In genomic region chr1:85971070-85971469, GRCm38 (mm10) we compare ENCODE assay signal across 24 mouse cellular contexts. TPM values are rescaled to one million over a fixed set of nuclear protein-coding genes. Genes with fewer than 3 reads are reported as not detected.
"Had no signal": no experiment of that assay in that cellular context is flagged by ENCODE, and none has a peak within 500 bp of the region (broad histone marks: within the 10 kb centered on the region; RNA-seq: fewer than 3 reads in every experiment).

No protein-coding gene starts in this region.

- H3K9me3 ChIP-seq: neural tube, embryonic 12.5 days; neural tube, embryonic 13.5 days; neural tube, embryonic 15.5 days; stomach, embryonic 15.5 days had no signal

- H3K4me2 ChIP-seq: neural tube, embryonic 12.5 days; neural tube, embryonic 13.5 days; neural tube, embryonic 15.5 days; stomach, embryonic 15.5 days had no signal

- H3K36me3 ChIP-seq: neural tube, embryonic 12.5 days; neural tube, embryonic 13.5 days; neural tube, embryonic 15.5 days; stomach, embryonic 15.5 days had no signal

- H3K4me3 ChIP-seq: neural tube, embryonic 12.5 days; neural tube, embryonic 13.5 days; neural tube, embryonic 15.5 days; stomach, embryonic 15.5 days had no signal

- DNase-seq: retina, postnatal 1 day; right cerebral cortex, adult 18-20 months; right cerebral cortex, postnatal 14 days; right cerebral cortex, postnatal 25 days; right cerebral cortex, postnatal 4 days; spleen, adult 18-20 months; thymus, adult 18-20 months; thymus, adult 2 months; thymus, postnatal 14 days; thymus, postnatal 25 days; thymus, postnatal 36 days; thymus, postnatal 4 days had no signal

- H3K9ac ChIP-seq: neural tube, embryonic 12.5 days; neural tube, embryonic 13.5 days; neural tube, embryonic 15.5 days; stomach, embryonic 15.5 days had no signal

- H3K27ac ChIP-seq: neural tube, embryonic 12.5 days; neural tube, embryonic 13.5 days; neural tube, embryonic 15.5 days; stomach, embryonic 15.5 days; stomach, postnatal 0 days had no signal

- H3K4me1 ChIP-seq: neural tube, embryonic 12.5 days; neural tube, embryonic 13.5 days; neural tube, embryonic 15.5 days; stomach, embryonic 15.5 days had no signal

- H3K27me3 ChIP-seq: neural tube, embryonic 12.5 days; neural tube, embryonic 13.5 days; neural tube, embryonic 15.5 days; stomach, embryonic 15.5 days had no signal

RNA-seq across cellular contexts. Expression of gene Gpr55, which starts 10.3 kb away (rescaled TPM):
- polyA plus RNA-seq: neural tube, embryonic 13.5 days; stomach, embryonic 14.5 days had no signal

RNA-seq across cellular contexts. Expression of gene 4933407L21Rik, which starts 42.8 kb away (rescaled TPM):
- polyA plus RNA-seq: small intestine, adult 2 months had no signal

RNA-seq across cellular contexts. Expression of gene Spata3, which starts 45.5 kb away (rescaled TPM):
- total RNA-seq: neutrophil, adult 5-6 weeks had no signal
- polyA plus RNA-seq: neural tube, embryonic 12.5 days; neural tube, embryonic 13.5 days; small intestine, adult 2 months; spleen, adult 2 months; stomach, embryonic 14.5 days; stomach, embryonic 15.5 days; stomach, embryonic 16.5 days; stomach, postnatal 0 days; thymus, postnatal 0 days; urinary bladder, adult 2 months had no signal
